Mouse (Mus musculus) splenic B cell, adult 2 months (primary cell): ENCODE data around the gene Rnf31.

ENCODE experiments used
- DNase-seq: peaks from one replicate; pipeline ENCODE4 v3.0.0-alpha.2; 2011; ENCODE audit warnings: low read depth, low spot score
- H3K27me3 ChIP-seq: 2 replicates; pipeline ENCODE4 v1.6.1; 2012; ENCODE audit warnings: mild to moderate bottlenecking, low read length, moderate library complexity, mixed read lengths; ENCODE audit not compliant: control insufficient read depth, poor library complexity, insufficient read depth, severe bottlenecking
- H3K36me3 ChIP-seq: 2 replicates; pipeline ENCODE4 v1.6.1; 2012; ENCODE audit warnings: mild to moderate bottlenecking, low read length, moderate library complexity, mixed read lengths; ENCODE audit not compliant: control insufficient read depth, poor library complexity, insufficient read depth, severe bottlenecking

Rnf31 gene

GRCm38 (mm10) chr14:55605743-55606459 is 14.4 kb downstream of the Rnf31 start:
- no peak for DNase-seq
- no peaks in the 10 kb centered on the region for H3K27me3 ChIP-seq

GRCm38 (mm10) chr14:55608339-55608738 is 16.8 kb downstream of the Rnf31 start:
- Histone ChIP-seq H3K36me3 (peaks cover 14% of the 10 kb centered on the region), H3K27me3 (no peaks in the 10 kb centered on the region)
- DNase-seq: no peak

More at GRCm38 (mm10) chr14:55605743-55606459, 14.4 kb downstream of the Rnf31 start:
- H3K36me3 ChIP-seq: peaks cover 20% of the 10 kb centered on the region

- Histone ChIP-seq H3K27me3 (no peaks in the 10 kb centered on the region), H3K36me3 (peaks cover 4% of the 10 kb centered on the region; the same call in 1 of the 2 replicates)
- DNase-seq: no peak
Observed at GRCm38 (mm10) chr14:55613346-55613745, 21.8 kb downstream of the Rnf31 start.

GRCm38 (mm10) chr14:55614565-55615178 is 23.2 kb downstream of the Rnf31 start:
- no peak for DNase-seq
- Histone ChIP-seq H3K36me3 (no peaks in the 10 kb centered on the region; the same call in 1 of the 2 replicates), H3K27me3 (no peaks in the 10 kb centered on the region)

GRCm38 (mm10) chr14:55615876-55616275 is 24.4 kb downstream of the Rnf31 start:
- H3K27me3 ChIP-seq: no peaks in the 10 kb centered on the region
- no peak for DNase-seq
- no peaks in the 10 kb centered on the region for H3K36me3 ChIP-seq

- DNase-seq: no peak
- Histone ChIP-seq H3K36me3 (no peaks in the 10 kb centered on the region), H3K27me3 (no peaks in the 10 kb centered on the region)
Observed at GRCm38 (mm10) chr14:55616844-55617243, 25.3 kb downstream of the Rnf31 start.

GRCm38 (mm10) chr14:55617822-55618221 is 26.3 kb downstream of the Rnf31 start, which contains the start of gene Rec8:
TSS of gene Rec8 (plus strand) at chr14:55618037.
- DNase-seq: peak; percentile 53
- Histone ChIP-seq H3K27me3 (no peaks in the 10 kb centered on the region), H3K36me3 (no peaks in the 10 kb centered on the region)

GRCm38 (mm10) chr14:55618486-55619195 is 27.1 kb downstream of the Rnf31 start:
- no peak for DNase-seq
- H3K36me3 ChIP-seq: no peaks in the 10 kb centered on the region
- no peaks in the 10 kb centered on the region for H3K27me3 ChIP-seq

- Histone ChIP-seq H3K36me3 (peaks cover 7% of the 10 kb centered on the region), H3K27me3 (no peaks in the 10 kb centered on the region)
- no peak for DNase-seq
Observed at GRCm38 (mm10) chr14:55628077-55628827, 36.7 kb downstream of the Rnf31 start.

- DNase-seq: peak; percentile 82
Observed at GRCm38 (mm10) chr14:55629312-55629711, 37.8 kb downstream of the Rnf31 start.

GRCm38 (mm10) chr14:55634874-55635522 is 43.5 kb downstream of the Rnf31 start:
- H3K27me3 ChIP-seq: no peaks in the 10 kb centered on the region
- H3K36me3 ChIP-seq: peaks cover 4% of the 10 kb centered on the region; the same call in 1 of the 2 replicates
- DNase-seq: no peak

More at GRCm38 (mm10) chr14:55629312-55629711, 37.8 kb downstream of the Rnf31 start:
- Histone ChIP-seq H3K36me3 (peaks cover 7% of the 10 kb centered on the region), H3K27me3 (no peaks in the 10 kb centered on the region)

GRCm38 (mm10) chr14:55635523-55636007 is 44.1 kb downstream of the Rnf31 start, which contains the start of gene Ipo4:
TSS of gene Ipo4 (minus strand) at chr14:55635957.
- no peaks in the 10 kb centered on the region for H3K27me3 ChIP-seq
- H3K36me3 ChIP-seq: peaks cover 4% of the 10 kb centered on the region; the same call in 1 of the 2 replicates
- peak; percentile 86 for DNase-seq

GRCm38 (mm10) chr14:55637795-55638194 is 46.3 kb downstream of the Rnf31 start, which contains the start of gene Gm49378:
TSS of gene Gm49378 (minus strand) at chr14:55637895.
- Histone ChIP-seq H3K27me3 (no peaks in the 10 kb centered on the region), H3K36me3 (peaks cover 8% of the 10 kb centered on the region; the same call in 1 of the 2 replicates)
- no peak for DNase-seq

- no peaks in the 10 kb centered on the region for H3K27me3 ChIP-seq
- H3K36me3 ChIP-seq: peaks cover 8% of the 10 kb centered on the region; the same call in 1 of the 2 replicates
- DNase-seq: no peak
Observed at GRCm38 (mm10) chr14:55640816-55641215, 49.3 kb downstream of the Rnf31 start.
